Mouse (Mus musculus) embryonic facial prominence, embryonic 14.5 days (tissue): ENCODE data around the gene Dpf2. TPM values are rescaled to one million over a fixed set of nuclear protein-coding genes. Genes with fewer than 3 reads are reported as not detected.
A peak's percentile ranks its signal among the peaks of the same experiment; 100 is the strongest.

Experiments
- ATAC-seq: fragments of 200-750 bp; cut with Nextera tagmentation; 2 replicates; pipeline ENCODE4 v1.8.0; 2017; ENCODE audit warnings: low read depth, moderate number of reproducible peaks, moderate TSS enrichment
- DNase-seq: peaks from one replicate; pipeline ENCODE4 v3.0.0-alpha.2; 2015; ENCODE audit warnings: low spot score
- H3K27ac ChIP-seq: fragments of 300-500 bp; sonication (generic); replicated peaks from 2 replicates; pipeline ENCODE4 v1.5.1; 2014; ENCODE audit warnings: low read depth, mild to moderate bottlenecking, low read length, moderate library complexity
- H3K27me3 ChIP-seq: fragments of 300-500 bp; sonication (generic); replicated peaks from 2 replicates; pipeline ENCODE4 v1.6.1; 2014; ENCODE audit warnings: low read length; ENCODE audit not compliant: control insufficient read depth, insufficient read depth
- H3K36me3 ChIP-seq: fragments of 300-500 bp; sonication (generic); 2 replicates; pipeline ENCODE4 v1.6.1; 2014; ENCODE audit warnings: low read length, mixed read lengths; ENCODE audit not compliant: control insufficient read depth, insufficient read depth
- H3K4me1 ChIP-seq: fragments of 300-500 bp; sonication (generic); 2 replicates; pipeline ENCODE4 v1.6.1; 2014; ENCODE audit warnings: antibody characterized with exemption, low read length; ENCODE audit not compliant: control insufficient read depth, insufficient read depth
- H3K4me2 ChIP-seq: fragments of 300-500 bp; sonication (generic); 2 replicates; pipeline ENCODE4 v1.6.1; 2014; ENCODE audit warnings: low read depth, mild to moderate bottlenecking, low read length, moderate library complexity, mixed read lengths
- H3K4me3 ChIP-seq: fragments of 300-500 bp; sonication (generic); 2 replicates; pipeline ENCODE4 v1.5.1; 2014; ENCODE audit warnings: low read depth, mild to moderate bottlenecking, low read length
- H3K9ac ChIP-seq: fragments of 300-500 bp; sonication (generic); 2 replicates; pipeline ENCODE4 v1.6.1; 2014; ENCODE audit warnings: low read depth, mild to moderate bottlenecking, low read length, moderate library complexity, mixed read lengths
- H3K9me3 ChIP-seq: fragments of 300-500 bp; sonication (generic); 2 replicates; pipeline ENCODE4 v1.6.1; 2016; ENCODE audit warnings: low read length; ENCODE audit not compliant: control insufficient read depth
- WGBS: fragments of 180-500 bp; shearing (Covaris S2); extraction: QIAGEN DNeasy Blood & Tissue Kit; methylation state at CpG from one replicate; pipeline ENCODE4 v1.1.7; 2014; 5-methylcytosine and 5-hydroxymethylcytosine counted together
- polyA plus RNA-seq: library from polyadenylated mRNA; unstranded; fragments of >200 nt; fragmentation: Nextera tagmentation; extraction: Ambion mirVana; gene quantifications from 2 replicates; pipeline ENCODE4 v1.2.1, GENCODE M21; 2014

Dpf2 gene
- polyA plus RNA-seq, 1 experiment from 2014 or later = 124 TPM

DNA sequence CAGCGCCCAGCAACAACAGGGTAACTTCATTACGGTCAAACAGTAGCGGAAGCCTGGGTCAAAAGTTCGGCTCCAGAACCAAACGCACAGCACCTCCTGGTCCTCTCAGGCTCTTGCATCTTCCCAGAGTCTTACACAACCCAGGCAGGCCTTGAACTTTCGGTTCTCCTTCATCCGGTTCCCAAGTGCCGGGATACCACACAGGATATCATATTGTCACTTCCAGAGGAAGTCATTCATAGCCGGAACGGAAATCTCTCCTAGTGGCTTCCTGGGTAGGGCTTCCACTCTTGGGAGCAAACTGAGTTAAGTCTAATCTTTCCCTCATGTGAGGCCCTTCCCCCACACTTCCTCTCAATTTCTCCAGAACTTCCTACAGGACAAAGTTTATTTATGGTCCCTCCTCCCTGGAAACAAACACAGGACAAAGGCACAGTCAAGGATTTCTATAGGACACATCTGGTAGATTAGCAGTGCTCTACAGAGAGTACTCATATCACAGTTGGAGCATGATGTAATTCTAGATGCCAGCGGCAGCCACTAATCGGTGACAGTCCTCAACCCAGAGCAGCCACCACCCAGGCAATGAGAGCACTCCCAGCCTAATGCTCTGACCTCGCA, 39.4 kb upstream of the Dpf2 start:
- WGBS = 56% methylated on average over 13 of the region's 13 CpGs
- H3K4me1 ChIP-seq = peaks cover 3% of the 10 kb centered on the region; the same call in 1 of the 2 replicates
- ATAC-seq (peak; percentile 47; the same call in 1 of the 2 replicates), DNase-seq (peak; percentile 75)
- no peak overlapping the region for H3K4me3 ChIP-seq
- no peak overlapping the region for H3K9ac ChIP-seq
- no peaks in the 10 kb centered on the region for H3K9me3 ChIP-seq
- no peaks in the 10 kb centered on the region for H3K27me3 ChIP-seq
- H3K4me2 ChIP-seq = no peak overlapping the region
- H3K27ac ChIP-seq = peak overlapping the region; percentile 59; the same call in 1 of the 2 replicates
- H3K36me3 ChIP-seq = peaks cover 80% of the 10 kb centered on the region

- DNase-seq = no peak
- 79% methylated on average over 16 of the region's 16 CpGs for WGBS
Observed at GRCm38 (mm10) chr19:5951631-5952030, 38.8 kb upstream of the Dpf2 start.

DNA sequence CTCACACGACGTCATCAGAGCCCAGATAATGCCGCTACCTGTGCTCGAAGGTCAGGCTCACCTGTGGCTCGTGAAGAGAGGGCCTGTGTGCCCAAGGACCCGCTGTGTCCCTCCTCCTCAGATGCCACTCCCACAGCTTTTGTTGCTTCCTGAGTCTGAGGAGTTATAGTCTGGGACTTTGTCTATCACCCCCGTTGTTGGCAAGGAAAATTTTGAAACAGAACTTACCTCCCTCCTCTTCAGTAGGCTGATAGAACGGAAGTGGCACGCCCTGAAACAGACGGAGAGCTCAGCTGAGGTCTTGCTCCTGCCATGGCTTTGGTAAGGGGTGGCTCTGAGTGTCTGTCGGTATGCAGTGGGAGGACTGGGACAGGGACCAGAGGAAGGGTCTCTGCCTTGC, 37.4 kb upstream of the Dpf2 start:
- Histone ChIP-seq H3K4me1 (0 out of 2 replicates have a peak, but pooled peaks cover 3% of the 10 kb centered on the region), H3K4me3 (no peak overlapping the region), H3K4me2 (no peak overlapping the region), H3K9ac (no peak overlapping the region), H3K27ac (no peak overlapping the region), H3K27me3 (no peaks in the 10 kb centered on the region), H3K36me3 (peaks cover 89% of the 10 kb centered on the region), H3K9me3 (no peaks in the 10 kb centered on the region)
- DNase-seq (no peak), ATAC-seq (no peak)
- 95% methylated on average over 11 of the region's 11 CpGs for WGBS

More at GRCm38 (mm10) chr19:5951631-5952030, 38.8 kb upstream of the Dpf2 start:
- Histone ChIP-seq H3K4me2 (no peak overlapping the region), H3K4me3 (no peak overlapping the region), H3K36me3 (peaks cover 78% of the 10 kb centered on the region), H3K9ac (no peak overlapping the region), H3K4me1 (peaks cover 3% of the 10 kb centered on the region; the same call in 1 of the 2 replicates), H3K27me3 (no peaks in the 10 kb centered on the region), H3K9me3 (no peaks in the 10 kb centered on the region), H3K27ac (peak overlapping the region; percentile 59; the same call in 1 of the 2 replicates)
- ATAC-seq = no peak

DNA sequence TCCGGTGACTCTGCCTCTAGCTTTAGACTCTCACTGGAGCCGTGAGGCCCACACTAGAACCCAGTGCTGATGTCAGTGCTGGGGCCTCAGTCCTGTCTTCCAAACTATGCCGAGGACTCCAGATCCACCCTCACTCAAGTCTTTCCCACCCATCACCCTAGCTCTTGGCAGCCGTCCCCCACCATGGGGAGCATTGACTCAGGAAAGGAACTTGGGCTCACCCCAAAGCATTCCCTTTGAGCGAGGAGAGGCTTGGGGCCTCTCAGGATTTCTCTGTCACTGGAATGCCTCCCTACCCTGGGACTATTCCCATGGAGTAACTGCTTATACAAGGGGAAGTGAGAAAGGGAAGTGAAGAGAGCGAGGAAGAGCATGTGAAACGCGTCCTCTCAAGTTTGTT, 33.1 kb upstream of the Dpf2 start:
- Histone ChIP-seq H3K4me3 (no peak overlapping the region), H3K4me2 (no peak overlapping the region), H3K4me1 (peaks cover 3% of the 10 kb centered on the region; the same call in 1 of the 2 replicates), H3K9ac (no peak overlapping the region), H3K27ac (peak overlapping the region; percentile 3; the same call in 1 of the 2 replicates), H3K27me3 (no peaks in the 10 kb centered on the region), H3K36me3 (peaks cover 64% of the 10 kb centered on the region), H3K9me3 (no peaks in the 10 kb centered on the region)
- WGBS = 73% methylated on average over 8 of the region's 8 CpGs
- ATAC-seq (no peak), DNase-seq (no peak)

GRCm38 (mm10) chr19:5945027-5945426, 32.2 kb upstream of the Dpf2 start:
- ATAC-seq = peak; percentile 30
- peak; percentile 74 for DNase-seq
- H3K9ac ChIP-seq = no peak overlapping the region
- H3K36me3 ChIP-seq = peaks cover 55% of the 10 kb centered on the region
- no peaks in the 10 kb centered on the region for H3K27me3 ChIP-seq
- no peak overlapping the region for H3K4me3 ChIP-seq
- H3K9me3 ChIP-seq = no peaks in the 10 kb centered on the region
- WGBS = 69% methylated on average over 7 of the region's 7 CpGs
- no peak overlapping the region; the same call in 1 of the 2 replicates for H3K27ac ChIP-seq
- H3K4me1 ChIP-seq = peaks cover 8% of the 10 kb centered on the region; the same call in 1 of the 2 replicates
- no peak overlapping the region for H3K4me2 ChIP-seq

DNA sequence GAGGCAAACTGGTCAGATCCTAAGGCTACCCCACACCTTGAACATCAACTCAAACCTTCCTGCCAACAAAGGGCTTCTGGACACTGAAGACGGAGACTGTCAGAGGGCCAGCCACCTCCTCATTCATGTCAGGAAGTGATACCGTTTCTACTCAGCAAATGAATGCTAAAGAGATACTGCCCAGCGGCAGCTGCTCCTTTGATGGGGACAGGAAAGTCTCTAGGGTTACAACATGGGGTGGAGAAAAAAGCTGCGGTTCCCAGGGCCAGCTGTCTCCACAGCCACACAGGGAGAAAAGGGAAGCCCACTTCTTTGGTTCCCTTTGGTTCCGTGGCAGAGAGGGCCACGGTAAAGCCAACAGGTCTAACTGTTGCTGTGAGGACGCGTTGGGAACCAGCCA, 31.3 kb upstream of the Dpf2 start:
- Histone ChIP-seq H3K4me2 (no peak overlapping the region), H3K9ac (no peak overlapping the region), H3K4me3 (no peak overlapping the region), H3K27me3 (no peaks in the 10 kb centered on the region), H3K9me3 (no peaks in the 10 kb centered on the region), H3K36me3 (peaks cover 46% of the 10 kb centered on the region), H3K27ac (peak overlapping the region; percentile 22; the same call in 1 of the 2 replicates), H3K4me1 (peaks cover 8% of the 10 kb centered on the region; the same call in 1 of the 2 replicates)
- no peak for DNase-seq
- no peak for ATAC-seq
- 66% methylated on average over 8 of the region's 8 CpGs for WGBS

GRCm38 (mm10) chr19:5943404-5943803, 30.6 kb upstream of the Dpf2 start:
- H3K4me3 ChIP-seq = no peak overlapping the region
- no peaks in the 10 kb centered on the region for H3K27me3 ChIP-seq
- peaks cover 40% of the 10 kb centered on the region for H3K36me3 ChIP-seq
- no peak overlapping the region for H3K27ac ChIP-seq
- DNase-seq (no peak), ATAC-seq (no peak)
- H3K9ac ChIP-seq = no peak overlapping the region
- no peak overlapping the region for H3K4me2 ChIP-seq
- WGBS = 92% methylated on average over 15 of the region's 15 CpGs
- no peaks in the 10 kb centered on the region for H3K9me3 ChIP-seq
- peaks cover 8% of the 10 kb centered on the region; the same call in 1 of the 2 replicates for H3K4me1 ChIP-seq

- no peaks in the 10 kb centered on the region for H3K9me3 ChIP-seq
- H3K27ac ChIP-seq = no peak overlapping the region
- ATAC-seq (no peak), DNase-seq (no peak)
- peaks cover 13% of the 10 kb centered on the region for H3K4me1 ChIP-seq
- no peaks in the 10 kb centered on the region for H3K27me3 ChIP-seq
- no peak overlapping the region for H3K4me2 ChIP-seq
- no peak overlapping the region for H3K4me3 ChIP-seq
- H3K36me3 ChIP-seq = peaks cover 32% of the 10 kb centered on the region
- 88% methylated on average over 7 of the region's 7 CpGs for WGBS
- no peak overlapping the region for H3K9ac ChIP-seq
Observed at GRCm38 (mm10) chr19:5942581-5942980, 29.8 kb upstream of the Dpf2 start.

GRCm38 (mm10) chr19:5940656-5941055, 27.8 kb upstream of the Dpf2 start:
- no peak for ATAC-seq
- no peak for DNase-seq
- Histone ChIP-seq H3K27me3 (no peaks in the 10 kb centered on the region), H3K27ac (peak overlapping the region; percentile 75), H3K4me3 (no peak overlapping the region), H3K36me3 (peaks cover 16% of the 10 kb centered on the region), H3K9me3 (no peaks in the 10 kb centered on the region), H3K4me1 (peaks cover 16% of the 10 kb centered on the region), H3K9ac (no peak overlapping the region), H3K4me2 (no peak overlapping the region)
- 88% methylated on average over 10 of the region's 10 CpGs for WGBS
